Mouse (Mus musculus) brain, adult 2 months (tissue): Measurements from ENCODE around the gene Mcm5.

Experiments
- DNase-seq: peaks from one replicate; pipeline ENCODE4 v3.0.0; 2011; ENCODE audit warnings: low read depth, low spot score

Gene Mcm5

DNA sequence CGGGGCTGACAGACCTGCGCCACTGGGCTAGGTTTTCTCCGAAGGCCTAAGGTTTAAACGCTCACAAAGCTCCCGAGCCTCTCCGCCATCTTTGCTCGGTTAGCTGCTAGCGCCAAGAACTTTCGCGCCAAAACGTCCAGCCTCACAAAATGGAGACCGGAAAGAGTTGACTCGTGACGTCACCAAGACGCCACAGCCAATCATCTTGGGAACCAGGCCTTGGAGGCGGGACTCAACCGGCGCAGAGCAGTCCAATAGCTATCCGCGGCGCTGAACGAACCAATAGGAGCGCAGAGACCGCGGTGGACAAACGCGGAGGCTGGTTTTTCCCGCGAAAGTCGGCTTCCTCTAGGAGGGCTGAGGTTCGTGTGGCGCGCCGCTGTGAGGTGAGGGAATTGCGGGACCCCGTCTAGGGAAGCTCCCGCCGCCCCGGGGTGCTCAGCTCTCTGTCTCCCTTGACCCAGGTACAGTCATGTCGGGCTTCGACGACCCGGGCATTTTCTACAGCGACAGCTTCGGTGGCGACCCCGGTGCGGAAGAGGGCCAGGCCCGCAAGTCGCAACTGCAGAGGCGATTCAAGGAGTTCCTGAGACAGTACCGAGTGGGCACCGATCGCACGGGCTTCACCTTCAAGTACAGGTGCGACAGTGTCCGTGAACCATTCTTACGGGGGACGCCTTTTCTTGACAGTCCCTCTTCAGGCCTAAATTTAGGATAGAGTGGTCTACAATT is at the start of gene Mcm5:
Mcm5 (plus strand) TSS at position 334 of the 732 bp plus-strand sequence.
- DNase-seq = peak; percentile 99

DNA sequence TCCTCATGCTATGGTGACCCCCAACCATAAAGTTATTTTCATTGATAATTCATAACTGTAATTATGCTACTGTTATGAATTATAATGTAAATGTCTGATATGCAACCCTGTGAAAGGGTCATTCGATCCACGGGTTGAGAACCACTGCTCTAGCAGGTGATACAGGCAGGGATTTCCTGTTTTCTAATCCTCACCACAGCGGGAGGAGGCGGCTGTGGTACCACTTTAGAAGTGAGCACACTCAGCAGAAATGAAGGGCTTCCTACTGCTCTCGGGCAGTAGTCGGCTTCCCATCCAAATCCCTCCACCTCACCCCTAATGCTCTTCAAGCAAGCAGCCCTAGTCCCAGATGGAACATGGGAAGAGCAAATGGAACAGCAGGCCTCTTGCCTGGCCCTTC is 49.3 kb upstream of the Mcm5 start:
- no peak for DNase-seq

DNA sequence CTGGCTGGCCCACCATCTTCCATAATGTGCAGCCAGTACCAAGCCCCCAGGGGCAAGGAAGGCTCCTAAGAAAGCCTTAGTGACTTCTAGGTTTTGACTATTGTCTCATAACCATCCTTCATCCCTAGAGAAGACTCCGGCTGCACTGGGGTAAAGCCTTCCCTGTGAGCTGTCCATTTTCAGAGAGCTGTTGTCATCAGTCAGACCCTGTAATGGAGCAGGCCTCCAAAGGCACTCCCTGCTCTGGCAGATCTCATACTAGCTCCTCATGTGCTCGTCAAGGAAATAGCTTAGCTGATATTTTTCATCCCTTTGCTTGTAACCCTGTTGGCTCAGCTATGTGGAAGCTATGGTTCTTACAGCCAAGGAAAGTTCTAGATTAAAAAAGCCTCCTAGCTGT is 48.6 kb upstream of the Mcm5 start:
- no peak for DNase-seq

- no peak for DNase-seq
Observed at GRCm38 (mm10) chr8:75063290-75063689, 46.1 kb upstream of the Mcm5 start.

GRCm38 (mm10) chr8:75064790-75065189 is 44.6 kb upstream of the Mcm5 start:
- peak; percentile 65 for DNase-seq

DNA sequence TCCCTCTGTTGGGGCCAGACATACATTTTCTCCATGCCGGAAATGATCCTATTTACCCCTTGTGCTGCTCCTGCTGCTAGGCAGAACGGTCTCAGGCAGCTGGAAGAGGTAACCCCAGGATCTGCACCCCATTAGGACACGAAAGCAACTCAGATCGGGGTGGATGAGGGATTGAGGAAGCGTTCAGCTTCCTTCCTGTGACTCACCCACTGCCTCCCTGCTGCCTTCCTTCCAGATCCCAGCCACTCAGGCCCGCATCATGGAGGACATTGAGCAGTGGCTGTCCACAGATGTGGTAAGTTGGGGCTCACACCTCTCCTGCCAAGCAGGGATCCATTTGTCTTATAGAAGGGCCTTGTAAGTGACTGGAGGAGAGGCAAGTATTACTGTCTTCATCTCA is 42.1 kb upstream of the Mcm5 start:
- DNase-seq = no peak

DNA sequence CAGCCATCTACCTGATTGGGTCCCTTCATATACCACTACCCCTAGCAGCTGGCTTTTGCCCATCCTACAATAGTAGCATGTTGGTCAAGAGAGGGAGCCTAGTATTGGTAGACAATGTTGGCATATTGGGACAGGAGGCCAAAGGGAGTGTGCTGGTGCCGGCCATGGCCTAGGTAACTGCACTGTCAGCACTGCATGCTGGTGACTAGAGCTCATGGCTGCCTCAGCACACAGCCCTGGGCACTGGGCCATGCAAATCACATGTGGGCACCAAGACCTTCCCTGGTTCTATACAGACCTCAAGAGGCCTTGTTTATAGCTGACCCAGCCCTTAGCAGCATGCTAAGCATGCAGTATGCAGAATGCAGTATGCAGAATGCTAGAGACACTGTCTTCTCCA is 39.1 kb upstream of the Mcm5 start:
- no peak for DNase-seq

DNA sequence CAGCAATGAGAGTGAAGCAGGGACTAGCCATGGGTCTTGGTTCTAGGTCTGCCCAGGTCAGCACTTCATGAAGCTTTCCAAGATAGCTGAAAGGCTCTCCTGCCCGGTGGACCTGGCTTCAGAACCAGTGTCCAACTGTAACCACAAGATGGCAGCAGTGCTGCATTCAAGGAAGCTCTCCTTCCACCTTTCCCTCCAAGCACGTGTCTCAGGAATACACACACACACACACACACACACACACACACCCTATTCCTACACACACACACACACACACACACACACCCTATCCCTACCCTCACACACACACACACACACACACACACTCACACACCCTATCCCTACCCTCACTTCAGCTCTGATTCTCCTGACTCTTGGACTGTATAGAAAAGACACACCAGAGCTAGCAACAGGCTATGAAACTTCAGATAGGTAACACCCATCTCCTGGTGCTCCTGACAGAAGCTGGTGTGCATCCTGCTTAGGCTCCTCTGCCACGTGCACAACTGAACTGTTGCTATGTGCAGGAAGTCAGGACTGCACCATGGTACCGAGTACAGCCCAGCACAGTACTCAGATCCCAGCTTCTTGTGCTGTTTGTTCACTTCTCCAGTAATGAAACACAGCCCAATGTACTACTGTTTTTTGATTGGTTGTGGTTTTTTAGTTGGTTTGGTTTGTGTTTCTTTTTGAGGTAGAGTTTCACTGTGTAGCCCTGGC is 37.6 kb upstream of the Mcm5 start:
- peak; percentile 91 for DNase-seq

- no peak for DNase-seq
Observed at GRCm38 (mm10) chr8:75074876-75075275, 34.5 kb upstream of the Mcm5 start.

DNA sequence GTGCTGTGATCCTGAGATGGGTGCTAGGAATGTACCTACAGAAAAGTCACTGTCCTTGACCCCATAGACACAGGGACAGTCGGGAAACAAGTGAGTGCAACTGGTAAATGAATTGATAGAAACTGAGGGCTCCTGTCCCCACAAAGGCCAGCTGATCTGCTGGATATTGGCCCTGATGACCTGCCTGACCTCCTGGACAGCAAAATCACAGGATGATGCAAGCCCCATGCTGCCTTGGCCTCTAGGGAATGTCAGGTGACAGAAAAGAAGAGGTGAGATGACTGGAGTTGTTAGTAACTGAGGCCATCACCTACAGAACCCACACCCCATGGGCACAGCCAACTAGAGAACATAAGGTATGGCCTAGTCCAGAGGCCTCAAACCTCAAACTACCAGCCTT is 31.2 kb upstream of the Mcm5 start:
- no peak for DNase-seq

DNA sequence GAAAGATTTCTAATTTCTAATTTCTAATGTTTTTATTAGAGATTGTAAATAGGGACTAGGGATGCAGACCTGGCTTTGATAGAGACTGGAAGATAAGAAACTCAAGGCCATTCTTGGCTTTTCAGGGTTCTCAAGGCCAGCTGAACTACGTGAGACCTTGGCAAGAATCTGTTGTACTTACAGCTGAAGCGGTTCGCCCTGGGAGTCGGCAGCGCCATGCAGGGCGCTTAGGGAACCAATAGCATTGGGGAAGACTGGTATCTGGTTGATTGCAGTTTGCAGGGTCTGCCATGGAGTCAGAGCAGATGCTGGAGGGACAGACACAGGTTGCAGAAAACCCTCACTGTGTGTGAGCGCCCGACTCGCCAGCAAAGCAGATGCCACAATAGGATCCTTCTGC is 30.5 kb upstream of the Mcm5 start:
- no peak for DNase-seq

DNA sequence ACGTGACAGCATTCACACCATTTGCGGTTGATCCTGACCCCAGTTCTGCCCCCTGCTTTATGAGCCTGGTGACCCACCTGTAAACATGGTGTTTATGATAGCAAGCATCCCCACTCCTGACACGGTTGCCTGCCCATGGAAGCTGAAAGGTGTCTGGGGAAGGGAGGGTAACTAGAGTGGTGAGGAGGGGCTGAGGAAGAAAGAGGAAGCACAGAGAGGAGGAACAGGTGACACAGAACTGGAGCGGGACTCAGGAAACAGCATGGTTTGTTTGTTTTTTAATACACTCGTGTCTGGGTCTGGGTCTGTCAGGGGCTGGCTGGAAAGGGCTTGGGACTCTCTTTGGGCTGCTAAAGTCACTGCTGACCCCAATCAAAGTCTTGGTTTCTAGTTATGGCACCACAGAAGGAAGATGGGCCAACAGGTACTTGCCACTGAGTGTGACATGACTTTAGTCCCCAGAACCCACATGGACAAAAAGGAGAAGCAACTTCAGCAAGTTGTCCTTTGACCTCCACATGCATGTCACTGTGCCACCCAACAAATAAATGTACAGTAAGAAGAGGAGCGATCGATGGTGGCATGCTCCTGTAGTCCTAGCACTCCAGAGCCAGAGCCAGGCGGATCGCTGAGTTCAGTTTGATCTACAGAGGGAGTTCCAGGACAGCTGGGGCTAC is 27.9 kb upstream of the Mcm5 start:
- DNase-seq = no peak

DNA sequence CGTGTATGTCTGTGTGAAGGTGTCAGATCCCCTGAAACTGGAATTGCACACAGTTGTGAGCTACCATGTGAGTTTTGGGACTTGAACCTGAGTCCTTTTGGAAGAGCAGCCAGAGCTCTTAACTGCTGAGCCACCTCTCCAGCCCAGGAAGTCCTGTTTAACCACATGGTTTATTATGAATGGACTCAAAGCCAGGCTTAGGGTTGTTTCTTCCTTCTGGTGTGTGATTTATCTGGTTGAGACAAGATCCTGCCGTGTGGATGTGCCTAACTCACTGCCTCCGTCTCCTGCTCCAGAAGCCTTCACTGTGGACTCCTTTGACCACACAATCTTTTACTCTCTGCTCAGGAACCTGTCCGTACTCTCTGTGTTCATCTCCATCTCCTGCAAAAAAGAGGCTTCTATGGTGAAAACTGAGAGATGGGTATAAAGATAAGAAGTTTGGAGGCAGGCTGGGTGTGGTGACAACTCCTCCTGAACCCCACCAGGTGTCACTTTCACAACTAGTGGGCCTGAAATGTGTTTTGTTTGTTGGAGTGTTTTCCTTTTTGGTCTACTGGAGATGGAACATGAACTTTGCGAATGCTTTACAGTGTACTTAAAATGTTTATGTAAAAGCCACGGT is 27.1 kb upstream of the Mcm5 start:
- no peak for DNase-seq

DNA sequence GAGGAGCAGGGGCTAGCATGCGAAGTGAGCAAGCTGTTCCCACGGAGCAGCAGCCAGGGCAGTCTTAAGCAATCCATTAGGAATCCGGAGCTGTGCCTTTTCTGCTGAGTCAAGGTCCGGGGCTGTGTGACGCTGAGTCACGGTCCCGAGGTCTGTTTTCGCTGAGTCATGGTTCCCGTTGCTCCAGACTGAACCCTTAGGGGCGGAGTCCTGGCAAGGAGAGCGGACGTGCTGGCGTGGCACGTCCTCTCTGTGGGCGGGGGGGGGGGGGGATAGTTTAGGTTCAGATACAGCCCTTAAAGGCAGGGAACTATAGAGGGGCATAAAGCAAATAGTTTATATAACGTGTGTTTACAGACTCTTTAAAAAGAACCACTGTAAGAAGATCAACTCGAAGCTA is 25.5 kb upstream of the Mcm5 start:
- DNase-seq = peak; percentile 95

- DNase-seq = no peak
Observed at GRCm38 (mm10) chr8:75084382-75085064, 24.8 kb upstream of the Mcm5 start.

GRCm38 (mm10) chr8:75086002-75086401 is 23.4 kb upstream of the Mcm5 start:
- no peak for DNase-seq

DNA sequence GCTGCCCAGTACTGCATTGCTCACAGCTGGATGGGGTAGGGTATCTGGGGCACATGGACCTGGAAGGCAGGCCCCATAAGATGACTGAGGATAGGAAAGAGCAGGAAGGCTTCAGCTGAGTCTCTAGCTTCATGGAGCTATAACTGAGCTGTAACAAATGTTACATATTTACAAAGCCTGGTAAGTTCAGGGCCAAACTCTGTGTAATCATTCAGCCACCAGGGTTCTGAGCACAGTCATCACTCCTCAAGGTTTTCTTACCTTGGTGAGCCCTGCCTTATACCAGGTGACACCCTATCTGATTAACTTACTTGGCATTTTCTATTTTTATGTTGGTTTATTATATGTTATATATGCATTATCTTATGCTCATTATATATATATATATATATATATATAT is 22.2 kb upstream of the Mcm5 start:
- no peak for DNase-seq

- DNase-seq = peak; percentile 94
Observed at GRCm38 (mm10) chr8:75088989-75089881, 20.1 kb upstream of the Mcm5 start.

DNA sequence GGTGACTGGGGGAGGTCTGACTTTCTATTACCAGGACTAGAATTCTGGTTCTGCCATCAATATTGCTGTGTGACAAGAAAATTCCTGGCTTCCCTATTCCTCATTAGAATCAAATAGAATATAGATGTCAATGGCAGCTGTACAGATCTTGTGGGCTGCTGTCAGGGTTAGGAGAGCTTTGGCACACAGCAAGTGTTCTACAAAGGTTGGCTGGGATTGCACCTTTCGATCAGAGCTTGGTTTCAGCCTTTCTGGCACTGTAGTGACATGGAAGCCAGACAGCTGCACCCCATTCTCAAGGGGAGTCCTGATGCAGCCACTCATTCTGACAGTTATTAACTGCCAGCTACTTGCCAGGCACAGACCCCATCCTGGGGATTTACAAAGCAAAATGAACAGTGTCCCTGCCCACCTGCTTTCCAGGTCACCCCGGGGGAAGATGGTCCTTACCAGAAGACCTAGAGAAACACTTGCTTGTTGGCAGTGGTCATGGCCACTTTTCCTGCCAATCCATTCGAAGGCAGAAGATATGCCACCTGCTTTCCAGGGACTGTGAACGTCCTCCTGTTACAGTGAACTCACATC is 18.5 kb upstream of the Mcm5 start:
- no peak for DNase-seq

DNA sequence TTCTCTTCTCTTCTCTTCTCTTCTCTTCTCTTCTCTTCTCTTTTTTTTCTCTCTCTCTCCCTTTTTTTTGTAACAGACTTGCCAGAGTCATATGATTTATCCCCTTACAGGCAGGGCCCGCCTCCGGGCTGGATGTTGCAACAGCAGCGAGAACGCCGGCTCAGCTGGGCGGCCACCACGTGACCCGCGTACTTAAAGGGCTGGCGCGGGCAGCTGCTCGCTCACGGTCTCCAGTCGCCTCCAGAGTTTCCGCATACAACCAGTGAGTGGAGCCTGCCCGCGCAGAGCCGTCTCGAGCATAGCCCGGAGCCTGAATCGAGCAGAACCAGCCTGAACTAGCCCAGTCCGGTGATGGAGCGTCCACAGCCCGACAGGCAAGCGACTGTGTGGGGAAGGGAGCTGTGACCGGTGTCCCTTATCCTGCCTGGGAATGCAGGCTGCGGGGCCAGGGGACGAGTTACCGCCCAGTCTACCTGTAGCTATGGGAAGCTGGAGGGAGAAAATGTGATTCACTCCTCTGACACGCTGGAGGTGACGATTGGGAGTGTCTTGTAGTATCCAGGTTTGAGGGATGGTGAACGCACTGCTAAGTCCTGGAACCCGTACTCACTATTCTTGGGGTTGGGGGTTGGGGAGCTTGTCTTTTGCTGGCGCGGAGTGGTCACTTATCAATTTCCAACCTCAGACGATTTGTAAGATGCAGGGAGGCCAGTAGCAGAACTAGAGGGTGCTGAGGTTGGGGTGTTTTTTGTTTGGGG is 15.8 kb upstream of the Mcm5 start, which contains the start of gene Hmox1:
Hmox1 (plus strand) TSS at position 223 of the 758 bp plus-strand sequence.
- peak; percentile 93 for DNase-seq
